Mouse (Mus musculus) midbrain, postnatal 0 days (tissue): ENCODE measurements around the gene Erf. TPM values are rescaled to one million over a fixed set of nuclear protein-coding genes. Genes with fewer than 3 reads are reported as not detected.

ENCODE experiments used
- ATAC-seq: fragments of 200-750 bp; cut with Nextera tagmentation; 2 replicates; pipeline ENCODE4 v1.8.0; 2017; ENCODE audit warnings: moderate number of reproducible peaks, mild to moderate bottlenecking, moderate TSS enrichment, moderate library complexity; ENCODE audit not compliant: low FRiP score
- DNase-seq: peaks from one replicate; pipeline ENCODE4 v3.0.0-alpha.2; 2015; ENCODE audit warnings: low spot score
- H3K27ac ChIP-seq: fragments of 300-500 bp; sonication (generic); 2 replicates; pipeline ENCODE4 v1.5.1; 2014; ENCODE audit warnings: low read depth, mild to moderate bottlenecking, low read length, mixed read lengths
- H3K27me3 ChIP-seq: fragments of 300-500 bp; sonication (generic); 2 replicates; pipeline ENCODE4 v1.6.1; 2014; ENCODE audit warnings: low read length, control low read depth, mixed read lengths; ENCODE audit not compliant: insufficient read depth
- H3K36me3 ChIP-seq: fragments of 300-500 bp; sonication (generic); 2 replicates; pipeline ENCODE4 v1.6.1; 2014; ENCODE audit warnings: low read length, control low read depth, mixed read lengths; ENCODE audit not compliant: insufficient read depth
- H3K4me1 ChIP-seq: fragments of 300-500 bp; sonication (generic); 2 replicates; pipeline ENCODE4 v1.6.1; 2014; ENCODE audit warnings: mild to moderate bottlenecking, control low read depth, antibody characterized with exemption, low read length, mixed read lengths; ENCODE audit not compliant: insufficient read depth
- H3K4me2 ChIP-seq: fragments of 300-500 bp; sonication (generic); 2 replicates; pipeline ENCODE4 v1.6.1; 2014; ENCODE audit warnings: low read depth, mild to moderate bottlenecking, low read length, mixed read lengths; ENCODE audit not compliant: poor library complexity, severe bottlenecking
- H3K4me3 ChIP-seq: fragments of 300-500 bp; sonication (generic); 2 replicates; pipeline ENCODE4 v1.5.1; 2014; ENCODE audit warnings: low read depth, mild to moderate bottlenecking, low read length, moderate library complexity
- H3K9ac ChIP-seq: fragments of 300-500 bp; sonication (generic); replicated peaks from 2 replicates; pipeline ENCODE4 v1.6.1; 2014; ENCODE audit warnings: mild to moderate bottlenecking, low read length, moderate library complexity, mixed read lengths; ENCODE audit not compliant: poor library complexity, severe bottlenecking
- H3K9me3 ChIP-seq: fragments of 300-500 bp; sonication (generic); 2 replicates; pipeline ENCODE4 v1.6.1; 2016; ENCODE audit warnings: low read length, control low read depth
- CTCF ChIP-seq: IDR thresholded peaks from 2 replicates; pipeline ENCODE4 v1.5.1; 2016; ENCODE audit warnings: antibody characterized with exemption, mild to moderate bottlenecking
- WGBS: fragments of 180-500 bp; shearing (Covaris S2); extraction: QIAGEN DNeasy Blood & Tissue Kit; methylation state at CpG from one replicate; pipeline ENCODE4 v1.1.7; 2014; 5-methylcytosine and 5-hydroxymethylcytosine counted together
- polyA plus RNA-seq: library from polyadenylated mRNA; unstranded; fragments of >200 nt; fragmentation: Nextera tagmentation; extraction: Ambion mirVana; gene quantifications from 2 replicates; pipeline ENCODE4 v1.2.1, GENCODE M21; 2015
- total RNA-seq: library from RNA; depleted of rRNA; stranded (reverse); fragments of >200 nt; gene quantifications from 2 replicates; pipeline ENCODE4 v1.2.3, GENCODE M21; 2014

Gene Erf
- total and polyA plus RNA-seq, 2 experiments from 2014 or later: 3.0 to 15.8 TPM

GRCm38 (mm10) chr7:25238829-25239623 lies 11.5 kb downstream of the Erf start:
- peak; percentile 62 for ATAC-seq
- DNase-seq: peak; percentile 97
- whole genome bisulfite sequencing: 2% methylated on average over 30 of the region's 30 CpGs
- Histone ChIP-seq H3K4me2 (peak overlapping the region; percentile 74), H3K9ac (peak overlapping the region; percentile 19; the same call in 1 of the 2 replicates), H3K4me1 (peaks cover 10% of the 10 kb centered on the region; the same call in 1 of the 2 replicates), H3K36me3 (peaks cover 3% of the 10 kb centered on the region; the same call in 1 of the 2 replicates), H3K9me3 (no peaks in the 10 kb centered on the region), H3K4me3 (peak overlapping the region; percentile 96), H3K27ac (peak overlapping the region; percentile 83), H3K27me3 (no peaks in the 10 kb centered on the region)
- TF ChIP-seq CTCF: peak; percentile 91

GRCm38 (mm10) chr7:25238015-25238706 lies 12.4 kb downstream of the Erf start:
- H3K27ac ChIP-seq: peak overlapping the region; percentile 83
- under 1% methylated on average over 23 of the region's 23 CpGs for WGBS
- no peak for TF ChIP-seq CTCF
- peaks cover 10% of the 10 kb centered on the region; the same call in 1 of the 2 replicates for H3K4me1 ChIP-seq
- peak overlapping the region; percentile 96 for H3K4me3 ChIP-seq
- DNase-seq (peak; percentile 99), ATAC-seq (peak; percentile 91)
- no peaks in the 10 kb centered on the region for H3K9me3 ChIP-seq
- peaks cover 6% of the 10 kb centered on the region; the same call in 1 of the 2 replicates for H3K36me3 ChIP-seq
- no peaks in the 10 kb centered on the region for H3K27me3 ChIP-seq
- peak overlapping the region; percentile 74 for H3K4me2 ChIP-seq
- H3K9ac ChIP-seq: peak overlapping the region; percentile 99; the same call in 1 of the 2 replicates

GRCm38 (mm10) chr7:25237249-25238014 lies 13.1 kb downstream of the Erf start, which contains the start of gene Gsk3a:
Gene Gsk3a, minus strand, starts transcription at chr7:25237851.
- peak within 1 kb of the TSS; percentile 99 for H3K9ac ChIP-seq
- H3K9me3 ChIP-seq: no peaks in the 10 kb centered on the region
- under 1% methylated on average over 71 of the region's 76 CpGs for WGBS
- no peaks in the 10 kb centered on the region for H3K27me3 ChIP-seq
- peak; percentile 99 for DNase-seq
- peaks cover 10% of the 10 kb centered on the region; the same call in 1 of the 2 replicates for H3K4me1 ChIP-seq
- peak within 1 kb of the TSS; percentile 74 for H3K4me2 ChIP-seq
- H3K27ac ChIP-seq: peak within 1 kb of the TSS; percentile 83
- H3K4me3 ChIP-seq: peak within 1 kb of the TSS; percentile 96
- H3K36me3 ChIP-seq: peaks cover 13% of the 10 kb centered on the region; the same call in 1 of the 2 replicates
- no peak for TF ChIP-seq CTCF
- peak; percentile 89 for ATAC-seq

- H3K9me3 ChIP-seq: no peaks in the 10 kb centered on the region
- DNase-seq (no peak), ATAC-seq (no peak)
- no peak overlapping the region for H3K4me3 ChIP-seq
- no peak overlapping the region for H3K9ac ChIP-seq
- 93% methylated on average over 5 of the region's 5 CpGs for WGBS
- H3K27ac ChIP-seq: no peak overlapping the region
- no peak for TF ChIP-seq CTCF
- peaks cover 30% of the 10 kb centered on the region for H3K36me3 ChIP-seq
- peaks cover 10% of the 10 kb centered on the region; the same call in 1 of the 2 replicates for H3K4me1 ChIP-seq
- no peak overlapping the region for H3K4me2 ChIP-seq
- no peaks in the 10 kb centered on the region for H3K27me3 ChIP-seq
Observed at GRCm38 (mm10) chr7:25235526-25235925, 15.0 kb downstream of the Erf start.

GRCm38 (mm10) chr7:25233061-25233460 lies 17.5 kb downstream of the Erf start:
- Histone ChIP-seq H3K9me3 (no peaks in the 10 kb centered on the region), H3K27ac (no peak overlapping the region), H3K4me3 (no peak overlapping the region), H3K27me3 (no peaks in the 10 kb centered on the region), H3K4me2 (no peak overlapping the region), H3K9ac (no peak overlapping the region), H3K36me3 (peaks cover 50% of the 10 kb centered on the region), H3K4me1 (peaks cover 10% of the 10 kb centered on the region; the same call in 1 of the 2 replicates)
- ATAC-seq: no peak
- no peak for DNase-seq
- 90% methylated on average over 2 of the region's 2 CpGs for WGBS
- no peak for TF ChIP-seq CTCF
